Mouse (Mus musculus) G1E-ER4 (cell line): ENCODE results near the gene Osbp2. TPM values are rescaled to one million over a fixed set of nuclear protein-coding genes. Genes with fewer than 3 reads are reported as not detected.

Experiments
- GATA1 ChIP-seq: IDR thresholded peaks from one replicate; pipeline ENCODE4 v1.8.0; 2012; ENCODE audit warnings: low read length, inconsistent platforms
- polyA plus RNA-seq: library from polyadenylated mRNA; stranded (reverse); fragments of >175 nt; gene quantifications from 2 replicates; pipeline ENCODE4 v1.2.3, GENCODE M21; 2012

Gene Osbp2
- polyA plus RNA-seq, 1 experiment = not detected

- no peak for TF ChIP-seq GATA1
These were observed 20.0 kb upstream of the Osbp2 start for GRCm38 (mm10) chr11:3883711-3884110.

DNA sequence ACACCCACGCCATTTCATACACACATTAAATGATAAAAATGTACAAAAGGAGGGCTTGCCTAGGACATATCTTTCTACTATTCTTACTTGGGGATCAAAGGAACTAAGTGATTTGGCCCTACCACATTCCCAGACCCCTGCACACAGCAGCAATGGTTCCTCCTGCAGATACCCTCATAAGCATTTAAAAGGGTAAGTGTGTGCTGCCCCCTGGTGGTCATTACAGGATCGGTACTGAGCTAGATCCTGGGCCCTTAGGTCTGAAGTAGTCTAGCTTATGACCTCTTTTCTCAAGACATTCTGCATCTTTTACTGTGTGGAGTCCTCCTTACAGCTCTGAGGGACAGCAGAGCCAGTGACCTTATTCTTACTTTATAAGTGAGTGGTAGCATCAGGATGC lies 16.1 kb upstream of the Osbp2 start:
- no peak for TF ChIP-seq GATA1

DNA sequence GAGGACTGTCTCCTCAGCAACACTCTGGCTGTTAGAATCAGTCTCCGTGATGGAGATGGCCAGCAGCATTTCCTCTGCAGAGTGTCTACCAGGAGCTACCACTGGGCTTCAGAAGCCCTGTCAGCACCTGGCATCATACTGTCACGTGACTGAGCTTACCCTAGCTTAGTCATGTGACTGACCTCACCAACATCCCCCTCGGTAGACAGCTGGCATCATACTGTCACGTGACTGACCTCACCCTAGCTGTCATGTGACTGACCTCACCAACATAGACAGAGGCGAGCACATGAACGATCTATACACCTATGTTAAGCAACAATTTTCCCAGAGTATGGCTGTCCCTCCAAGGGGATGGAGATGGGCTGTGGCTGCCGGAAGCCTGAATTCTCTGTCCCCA lies 15.0 kb upstream of the Osbp2 start:
- TF ChIP-seq GATA1 = no peak

DNA sequence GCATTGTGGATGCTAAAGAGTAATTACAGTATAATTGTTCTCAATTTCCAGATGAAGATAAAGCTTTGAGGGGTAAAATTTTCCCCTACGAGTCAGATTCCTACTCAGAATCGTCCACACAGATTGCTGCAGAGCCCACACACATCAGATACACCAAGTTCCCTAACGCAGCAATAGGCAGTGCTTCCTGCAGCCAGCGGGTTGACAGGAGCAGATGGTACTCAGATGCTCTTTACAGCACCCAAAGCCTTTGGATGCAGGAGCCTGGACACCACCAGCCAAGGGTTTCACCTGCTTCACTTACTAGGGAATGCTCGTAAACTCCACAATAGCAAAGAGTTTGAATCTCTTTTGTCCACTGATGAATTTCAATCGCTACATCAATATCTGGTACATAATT lies 12.7 kb upstream of the Osbp2 start:
- no peak for TF ChIP-seq GATA1

- TF ChIP-seq GATA1 = no peak
These were observed 640 bp upstream of the Osbp2 start for GRCm38 (mm10) chr11:3864343-3864742.

GRCm38 (mm10) chr11:3862661-3863453 lies 846 bp downstream of the Osbp2 start:
- no peak for TF ChIP-seq GATA1

GRCm38 (mm10) chr11:3860361-3860760 lies 3.3 kb downstream of the Osbp2 start:
- no peak for TF ChIP-seq GATA1

DNA sequence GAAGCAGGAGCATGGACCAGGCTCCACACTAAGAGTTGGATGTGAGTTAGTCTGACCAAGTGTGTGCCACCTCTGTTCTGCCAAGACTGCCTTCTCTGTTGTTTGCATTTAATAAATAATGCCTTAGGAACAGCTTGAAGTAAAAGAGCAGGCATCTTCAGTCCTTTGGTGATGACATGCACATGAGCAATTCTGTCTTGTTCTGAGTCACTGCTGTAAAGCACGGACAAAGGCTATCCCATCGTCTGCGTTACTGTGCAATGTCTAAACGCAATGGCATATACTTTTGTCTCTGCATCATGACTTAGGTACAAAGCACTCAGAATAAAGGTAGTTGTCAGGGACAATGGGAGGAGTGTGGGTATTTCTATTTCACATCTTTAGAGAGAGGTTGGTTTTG lies 3.9 kb downstream of the Osbp2 start:
- TF ChIP-seq GATA1 = no peak

DNA sequence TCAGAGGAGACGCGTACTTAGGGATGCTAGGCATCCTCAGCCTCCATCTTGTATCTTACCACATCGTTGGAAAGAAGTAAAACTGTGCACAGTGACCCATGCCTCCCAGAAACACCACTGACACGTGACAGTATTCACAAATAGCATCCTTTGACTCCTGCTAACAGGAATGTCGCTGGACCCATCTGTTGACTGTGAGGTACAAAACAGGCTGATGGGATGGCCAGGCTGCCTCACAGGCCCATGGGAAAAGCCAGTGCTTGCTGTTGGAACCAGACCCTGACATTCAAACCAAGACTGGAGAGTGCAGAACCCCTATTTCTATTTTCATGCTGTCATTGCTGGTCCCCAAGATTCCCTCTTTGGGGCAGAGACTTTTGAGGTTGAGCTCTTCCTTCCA lies 5.8 kb downstream of the Osbp2 start:
- no peak for TF ChIP-seq GATA1

GRCm38 (mm10) chr11:3855846-3856245 lies 7.9 kb downstream of the Osbp2 start:
- no peak for TF ChIP-seq GATA1

DNA sequence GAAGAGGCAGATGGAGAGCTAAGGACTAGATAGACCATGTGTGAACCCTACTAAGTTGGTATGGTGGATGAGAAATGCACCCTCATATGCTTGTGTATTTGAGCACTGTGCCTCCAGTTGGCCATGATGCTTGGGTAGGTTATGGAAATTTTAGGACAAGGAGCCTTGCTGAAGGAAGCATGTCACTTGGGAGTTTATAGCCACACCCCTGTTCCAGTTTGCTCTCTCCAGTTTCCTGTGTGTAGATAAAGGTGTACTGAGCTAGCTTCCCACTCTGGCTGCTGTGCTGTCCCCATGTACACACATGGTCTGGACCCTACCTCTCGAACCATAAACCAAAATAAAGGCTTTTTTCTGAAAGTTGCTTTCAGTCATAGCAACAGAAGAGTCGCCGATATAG lies 9.5 kb downstream of the Osbp2 start:
- TF ChIP-seq GATA1 = no peak

GRCm38 (mm10) chr11:3853481-3854034 lies 10.1 kb downstream of the Osbp2 start:
- no peak for TF ChIP-seq GATA1

DNA sequence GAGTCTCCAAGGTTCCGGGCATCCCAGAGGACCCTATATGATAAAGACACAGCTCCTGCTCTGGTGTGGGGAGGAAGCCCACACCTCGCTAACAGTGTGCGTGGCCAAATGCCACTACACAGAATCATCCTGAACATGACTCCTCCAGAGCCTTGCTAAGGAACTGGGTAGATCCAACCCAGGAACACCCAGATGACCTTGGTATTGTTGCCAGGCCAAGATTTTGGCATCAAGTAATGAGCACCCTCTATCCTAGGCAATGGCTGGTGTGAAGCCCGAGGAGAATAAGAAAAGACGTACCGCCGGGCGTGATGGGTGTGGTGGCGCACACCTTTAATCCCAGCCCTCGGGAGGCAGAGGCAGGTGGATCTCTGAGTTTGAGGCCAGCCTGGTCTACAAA lies 10.7 kb downstream of the Osbp2 start:
- no peak for TF ChIP-seq GATA1

- no peak for TF ChIP-seq GATA1
These were observed 11.8 kb downstream of the Osbp2 start for GRCm38 (mm10) chr11:3851872-3852271.

DNA sequence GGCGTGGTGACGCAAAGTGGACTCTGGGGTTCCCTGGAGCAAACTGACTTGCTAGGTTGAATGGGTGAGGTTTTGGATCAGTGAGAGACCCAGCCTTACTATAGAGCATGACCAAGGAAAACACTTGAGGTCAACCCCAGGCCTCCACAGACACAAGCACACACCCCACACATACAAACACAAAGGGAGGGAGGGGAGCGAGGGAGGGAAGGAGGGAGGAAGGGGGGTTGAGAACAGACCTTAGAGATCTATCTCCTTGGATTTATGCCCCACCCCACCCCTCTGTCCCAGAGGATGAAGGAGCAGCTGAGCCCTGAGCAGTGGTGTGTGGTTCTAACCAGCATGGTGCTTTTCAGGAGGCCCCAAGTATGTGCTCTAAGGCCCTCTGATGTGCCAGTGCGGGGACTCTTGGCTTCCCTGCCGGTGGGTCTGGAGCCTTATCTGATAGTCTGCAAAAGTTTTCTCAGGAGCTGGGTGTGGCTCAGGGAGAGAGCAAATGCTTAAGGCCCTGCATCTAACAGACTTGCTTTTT lies 12.9 kb downstream of the Osbp2 start:
- no peak for TF ChIP-seq GATA1

DNA sequence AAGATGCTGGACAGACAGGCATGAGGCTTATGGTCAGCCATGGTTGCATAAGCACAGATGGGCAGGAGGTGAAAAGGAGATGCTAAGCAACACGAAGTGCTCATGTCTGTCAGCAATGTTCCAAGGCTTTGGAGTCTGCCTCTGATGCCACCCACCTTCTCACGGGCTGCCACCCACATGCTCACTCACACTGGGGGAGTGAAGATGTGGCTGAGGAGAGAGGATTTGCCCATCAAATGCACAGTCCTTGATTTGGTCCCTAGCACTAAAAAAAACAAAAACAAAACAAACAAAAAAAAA lies 13.4 kb downstream of the Osbp2 start:
- no peak for TF ChIP-seq GATA1
